Mouse (Mus musculus) neural tube, embryonic 14.5 days (tissue): Measurements from ENCODE around the gene Fut8. TPM values are rescaled to one million over a fixed set of nuclear protein-coding genes. Genes with fewer than 3 reads are reported as not detected.
A peak's percentile ranks its signal among the peaks of the same experiment; 100 is the strongest.

Experiments
- ATAC-seq: fragments of 200-750 bp; cut with Nextera tagmentation; 2 replicates; pipeline ENCODE4 v1.8.0; 2017; ENCODE audit warnings: low read depth, mild to moderate bottlenecking, moderate TSS enrichment, moderate library complexity
- H3K27ac ChIP-seq: fragments of 300-500 bp; sonication (generic); 2 replicates; pipeline ENCODE4 v1.5.1; 2014; ENCODE audit warnings: low read depth, mild to moderate bottlenecking, control low read depth, low read length, moderate library complexity, mixed read lengths
- H3K27me3 ChIP-seq: fragments of 300-500 bp; sonication (generic); 2 replicates; pipeline ENCODE4 v1.6.1; 2014; ENCODE audit warnings: low read length; ENCODE audit not compliant: control insufficient read depth, insufficient read depth
- H3K36me3 ChIP-seq: fragments of 300-500 bp; sonication (generic); 2 replicates; pipeline ENCODE4 v1.6.1; 2014; ENCODE audit warnings: low read length, mixed read lengths; ENCODE audit not compliant: control insufficient read depth, insufficient read depth
- H3K4me1 ChIP-seq: fragments of 300-500 bp; sonication (generic); 2 replicates; pipeline ENCODE4 v1.6.1; 2014; ENCODE audit warnings: low read length; ENCODE audit not compliant: control insufficient read depth, insufficient read depth
- H3K4me2 ChIP-seq: fragments of 300-500 bp; sonication (generic); 2 replicates; pipeline ENCODE4 v1.6.1; 2014; ENCODE audit warnings: mild to moderate bottlenecking, low read depth, low read length, control low read depth
- H3K4me3 ChIP-seq: fragments of 300-500 bp; sonication (generic); 2 replicates; pipeline ENCODE4 v1.5.1; 2014; ENCODE audit warnings: low read depth, low read length, control low read depth, mixed read lengths
- H3K9ac ChIP-seq: fragments of 300-500 bp; sonication (generic); replicated peaks from 2 replicates; pipeline ENCODE4 v1.6.1; 2014; ENCODE audit warnings: low read depth, mild to moderate bottlenecking, control low read depth, low read length, mixed read lengths
- H3K9me3 ChIP-seq: fragments of 300-500 bp; sonication (generic); 2 replicates; pipeline ENCODE4 v1.6.1; 2016; ENCODE audit warnings: low read length; ENCODE audit not compliant: control insufficient read depth
- WGBS: fragments of 180-500 bp; shearing (Covaris S2); extraction: QIAGEN DNeasy Blood & Tissue Kit; methylation state at CpG from one replicate; pipeline ENCODE4 v1.1.7; 2014; 5-methylcytosine and 5-hydroxymethylcytosine counted together
- polyA plus RNA-seq: library from polyadenylated mRNA; unstranded; fragments of >200 nt; fragmentation: Nextera tagmentation; extraction: Ambion mirVana; gene quantifications from 2 replicates; pipeline ENCODE4 v1.2.1, GENCODE M21; 2014

Gene Fut8
- polyA plus RNA-seq, 1 experiment from 2014 or later: 74.6 TPM

DNA sequence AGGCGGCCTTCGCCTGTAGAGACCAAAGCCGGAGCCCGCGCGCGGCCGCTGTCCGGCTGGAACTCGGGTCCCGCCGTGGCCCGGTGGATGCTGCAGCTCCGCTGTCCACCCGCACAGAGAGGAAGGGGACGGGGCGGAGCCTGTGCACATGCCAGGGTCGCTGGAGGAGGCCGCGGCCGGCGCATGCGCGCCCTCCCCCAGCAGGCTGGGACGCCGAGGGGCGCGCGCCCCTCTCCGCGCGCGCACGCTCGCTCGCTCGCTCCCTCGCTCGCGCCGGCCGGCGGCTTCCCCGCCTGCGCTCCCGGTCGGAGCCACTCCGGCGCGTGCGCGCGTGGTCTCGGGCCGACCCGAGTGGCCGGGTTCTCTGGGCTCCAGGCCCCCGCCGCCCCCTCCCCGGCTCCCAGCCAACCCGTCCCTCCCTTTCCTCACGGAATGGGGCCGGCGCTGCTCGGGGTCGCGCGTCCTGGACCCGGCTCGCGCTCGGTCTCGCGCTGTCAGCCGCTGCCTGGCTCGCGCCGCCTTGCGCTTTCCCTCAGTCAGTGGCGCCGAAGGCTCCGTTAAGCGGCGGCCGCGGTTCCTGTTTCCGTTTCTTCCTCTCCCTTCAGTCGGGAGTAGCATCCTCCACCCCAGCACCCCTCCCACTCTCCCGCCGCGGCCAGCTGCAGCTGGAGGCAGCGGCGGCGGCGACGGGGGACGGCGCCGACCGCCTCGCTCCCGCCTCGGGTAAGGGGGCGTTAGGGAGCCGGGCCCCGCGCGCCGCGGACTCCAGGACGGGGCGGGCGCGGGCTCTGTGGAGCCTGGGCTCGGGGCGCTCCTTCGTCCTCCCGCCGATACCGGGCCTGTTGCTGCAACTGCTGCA, 835 bp downstream of the Fut8 start:
- under 1% methylated on average over 77 of the region's 120 CpGs for WGBS
- H3K4me3 ChIP-seq: peak overlapping the region; percentile 91
- H3K27me3 ChIP-seq: no peaks in the 10 kb centered on the region
- 0 out of 2 replicates have a peak, but pooled peaks cover 3% of the 10 kb centered on the region for H3K4me1 ChIP-seq
- H3K9ac ChIP-seq: peak overlapping the region; percentile 87
- peak overlapping the region; percentile 93 for H3K27ac ChIP-seq
- no peaks in the 10 kb centered on the region for H3K36me3 ChIP-seq
- H3K4me2 ChIP-seq: peak overlapping the region; percentile 57
- no peaks in the 10 kb centered on the region for H3K9me3 ChIP-seq
- ATAC-seq: peak; percentile 97

DNA sequence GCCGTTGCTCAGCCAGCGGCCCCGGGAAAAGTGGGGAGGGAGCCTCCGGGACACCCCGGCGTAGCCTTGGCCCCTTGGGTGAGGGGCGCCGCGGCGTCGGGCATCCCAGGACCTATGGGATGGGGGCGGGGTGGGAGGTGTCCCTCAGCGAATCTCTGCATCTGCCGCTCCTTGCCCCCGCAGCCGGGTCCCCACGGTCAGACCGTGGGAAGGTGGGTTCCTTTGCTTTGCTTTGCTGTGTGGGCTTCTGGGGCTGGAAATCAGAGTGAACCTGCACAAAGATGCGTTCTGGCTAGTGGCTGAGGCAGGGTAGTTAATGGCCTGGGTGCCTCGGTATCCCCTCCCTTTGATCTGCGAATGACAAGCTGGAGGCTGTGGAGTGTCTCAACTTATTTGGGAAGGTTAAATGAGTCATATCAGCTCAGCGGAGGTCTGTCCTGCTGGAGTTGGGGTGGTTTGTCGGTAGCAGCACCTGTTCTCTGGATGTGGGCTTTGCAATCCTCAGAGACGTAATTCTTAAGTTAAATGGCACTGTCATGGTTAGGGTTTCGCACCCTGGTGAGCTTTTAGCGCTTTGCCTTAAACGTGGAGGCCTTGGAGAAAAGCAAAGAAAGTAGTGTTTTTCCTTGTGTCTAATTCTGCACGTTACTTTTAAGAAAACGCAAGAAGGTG, 1.6 kb downstream of the Fut8 start:
- Histone ChIP-seq H3K4me1 (0 out of 2 replicates have a peak, but pooled peaks cover 3% of the 10 kb centered on the region), H3K4me2 (peak overlapping the region; percentile 57), H3K9me3 (no peaks in the 10 kb centered on the region), H3K27ac (peak overlapping the region; percentile 93), H3K9ac (peak overlapping the region; percentile 87), H3K36me3 (no peaks in the 10 kb centered on the region), H3K4me3 (peak overlapping the region; percentile 91), H3K27me3 (no peaks in the 10 kb centered on the region)
- under 1% methylated on average over 29 of the region's 29 CpGs for whole genome bisulfite sequencing
- no peak; the same call in 1 of the 2 replicates for ATAC-seq

DNA sequence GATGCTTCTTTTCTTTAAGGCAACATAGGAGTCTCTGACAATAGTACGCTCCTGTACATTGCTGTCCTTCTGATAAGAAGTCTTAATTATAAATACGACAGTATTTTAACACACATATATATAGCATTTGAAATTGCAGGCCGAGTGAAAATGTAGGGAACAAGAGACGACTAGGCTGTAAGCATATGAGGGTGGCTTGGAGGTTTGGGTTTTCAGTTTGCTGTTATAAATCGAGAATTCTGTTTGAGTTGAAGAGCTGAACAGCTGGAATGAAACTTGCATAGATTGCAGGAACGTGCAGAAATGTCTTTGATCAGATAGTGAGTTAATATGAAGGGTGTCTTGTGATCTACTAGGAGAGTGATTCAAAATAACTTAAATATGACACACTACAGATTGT, 2.4 kb downstream of the Fut8 start:
- no peaks in the 10 kb centered on the region for H3K9me3 ChIP-seq
- H3K4me1 ChIP-seq: 0 out of 2 replicates have a peak, but pooled peaks cover 3% of the 10 kb centered on the region
- peak overlapping the region; percentile 91 for H3K4me3 ChIP-seq
- 54% methylated on average over 6 of the region's 6 CpGs for WGBS
- peak overlapping the region; percentile 44 for H3K4me2 ChIP-seq
- no peak overlapping the region for H3K9ac ChIP-seq
- H3K27ac ChIP-seq: no peak overlapping the region
- no peaks in the 10 kb centered on the region for H3K27me3 ChIP-seq
- ATAC-seq: no peak
- no peaks in the 10 kb centered on the region for H3K36me3 ChIP-seq

GRCm38 (mm10) chr12:77240839-77241238, 2.9 kb downstream of the Fut8 start:
- no peaks in the 10 kb centered on the region for H3K27me3 ChIP-seq
- H3K27ac ChIP-seq: no peak overlapping the region
- ATAC-seq: no peak
- H3K9me3 ChIP-seq: no peaks in the 10 kb centered on the region
- no peak overlapping the region; the same call in 1 of the 2 replicates for H3K4me3 ChIP-seq
- H3K4me2 ChIP-seq: peak overlapping the region; percentile 27; the same call in 1 of the 2 replicates
- no peaks in the 10 kb centered on the region for H3K36me3 ChIP-seq
- 81% methylated on average over 1 of the region's 1 CpGs for WGBS
- H3K4me1 ChIP-seq: 0 out of 2 replicates have a peak, but pooled peaks cover 3% of the 10 kb centered on the region
- H3K9ac ChIP-seq: no peak overlapping the region

- H3K4me3 ChIP-seq: no peak overlapping the region
- H3K36me3 ChIP-seq: no peaks in the 10 kb centered on the region
- H3K4me2 ChIP-seq: no peak overlapping the region
- H3K27ac ChIP-seq: no peak overlapping the region
- H3K27me3 ChIP-seq: no peaks in the 10 kb centered on the region
- no peak for ATAC-seq
- no peaks in the 10 kb centered on the region for H3K9me3 ChIP-seq
- H3K9ac ChIP-seq: no peak overlapping the region
- H3K4me1 ChIP-seq: no peaks in the 10 kb centered on the region
These were observed 24.7 kb downstream of the Fut8 start for GRCm38 (mm10) chr12:77262650-77263049.

DNA sequence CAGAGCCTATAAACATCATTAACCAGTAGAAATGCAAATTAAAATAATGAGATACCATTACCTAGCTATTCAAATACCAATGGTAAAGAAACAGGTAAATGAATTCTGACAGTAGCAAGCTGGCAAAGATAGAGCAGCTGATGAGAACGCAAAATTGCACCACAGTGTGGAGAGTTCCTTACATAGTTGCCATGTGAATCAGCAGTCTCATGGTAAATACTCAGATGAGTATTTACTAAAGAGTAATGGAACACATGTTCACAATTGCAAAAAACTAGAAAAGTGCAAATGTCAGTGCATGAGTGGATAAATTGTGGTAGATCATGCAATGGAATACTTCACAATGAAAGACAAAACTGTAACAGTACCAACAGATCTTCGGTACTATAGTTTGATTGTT, 25.9 kb downstream of the Fut8 start:
- Histone ChIP-seq H3K4me2 (no peak overlapping the region), H3K9ac (no peak overlapping the region), H3K27me3 (no peaks in the 10 kb centered on the region), H3K9me3 (no peaks in the 10 kb centered on the region), H3K36me3 (no peaks in the 10 kb centered on the region), H3K27ac (no peak overlapping the region), H3K4me1 (no peaks in the 10 kb centered on the region), H3K4me3 (no peak overlapping the region)
- WGBS: 88% methylated on average over 2 of the region's 2 CpGs
- no peak for ATAC-seq

GRCm38 (mm10) chr12:77270694-77271093, 32.8 kb downstream of the Fut8 start:
- WGBS: 85% methylated on average over 3 of the region's 3 CpGs
- ATAC-seq: no peak
- no peak overlapping the region for H3K4me2 ChIP-seq
- no peaks in the 10 kb centered on the region for H3K36me3 ChIP-seq
- no peak overlapping the region for H3K4me3 ChIP-seq
- H3K27me3 ChIP-seq: no peaks in the 10 kb centered on the region
- no peaks in the 10 kb centered on the region for H3K4me1 ChIP-seq
- H3K27ac ChIP-seq: no peak overlapping the region
- H3K9me3 ChIP-seq: no peaks in the 10 kb centered on the region
- no peak overlapping the region for H3K9ac ChIP-seq

DNA sequence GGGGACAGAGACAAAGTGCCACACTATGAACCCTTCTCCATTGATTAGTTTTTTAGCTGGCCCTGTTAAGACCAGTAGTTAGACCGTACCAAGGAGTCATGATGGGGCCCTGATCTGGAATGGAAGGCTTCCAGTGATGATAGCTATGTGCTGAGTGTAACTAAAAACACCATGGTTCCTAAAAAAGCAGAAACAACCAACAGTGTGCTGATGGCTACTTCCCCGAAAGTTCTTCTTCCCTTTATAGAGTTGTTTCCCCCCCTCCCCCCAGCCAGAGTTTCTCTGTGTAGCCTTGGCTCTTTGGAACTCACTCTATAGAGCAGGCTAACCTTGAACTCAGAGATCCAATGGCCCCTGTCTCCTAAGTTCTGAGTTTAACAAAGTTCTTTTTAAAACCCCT, 50.6 kb downstream of the Fut8 start:
- Histone ChIP-seq H3K9me3 (no peaks in the 10 kb centered on the region), H3K27ac (no peak overlapping the region), H3K4me3 (no peak overlapping the region), H3K27me3 (no peaks in the 10 kb centered on the region), H3K9ac (no peak overlapping the region), H3K4me2 (no peak overlapping the region), H3K36me3 (no peaks in the 10 kb centered on the region), H3K4me1 (no peaks in the 10 kb centered on the region)
- WGBS: 97% methylated on average over 2 of the region's 2 CpGs
- no peak for ATAC-seq

DNA sequence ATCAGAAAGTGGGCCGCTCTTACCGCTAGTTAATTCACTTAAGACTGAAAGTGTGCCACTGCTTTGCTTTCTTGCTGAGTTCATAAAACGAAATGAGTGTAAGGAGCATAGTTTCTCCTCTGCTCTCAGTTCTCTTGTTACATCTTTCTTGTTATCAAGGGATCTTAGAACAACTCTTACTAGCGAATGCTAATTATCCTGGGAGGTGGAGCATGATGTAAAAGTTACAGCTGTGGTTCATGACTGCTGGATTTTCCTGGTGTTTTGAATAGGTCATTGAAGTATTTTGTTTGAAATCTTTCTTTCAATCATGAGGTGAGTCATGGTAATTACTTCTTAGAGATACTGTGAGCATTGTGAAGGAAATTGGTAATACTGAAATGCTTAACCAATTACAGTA, 53.1 kb downstream of the Fut8 start:
- no peaks in the 10 kb centered on the region for H3K9me3 ChIP-seq
- WGBS: 83% methylated on average over 4 of the region's 4 CpGs
- H3K27ac ChIP-seq: no peak overlapping the region
- ATAC-seq: no peak
- H3K9ac ChIP-seq: no peak overlapping the region
- no peak overlapping the region for H3K4me3 ChIP-seq
- H3K4me2 ChIP-seq: no peak overlapping the region
- H3K36me3 ChIP-seq: no peaks in the 10 kb centered on the region
- no peaks in the 10 kb centered on the region for H3K27me3 ChIP-seq
- H3K4me1 ChIP-seq: no peaks in the 10 kb centered on the region
